Mouse (Mus musculus): Measurements from ENCODE around the gene Gm2832.
"Not testable (repeated sequence)": the region's sequence is repeated elsewhere in the genome, so short reads cannot be mapped to it uniquely, and the experiment has no call there.

Gene Gm2832

GRCm38 (mm10) chr14:41278505-41278904 lies at the start of gene Gm2832:
Gm2832 (plus strand) TSS chr14:41278805.
- in situ Hi-C loops (cut with MboI; ENCODE audit: unreplicated experiment in 2 of 2), result not testable (repeated sequence)

GRCm38 (mm10) chr14:41263296-41263695 lies 15.3 kb upstream of the Gm2832 start:
- in situ Hi-C loops (cut with MboI; ENCODE audit: unreplicated experiment in 2 of 2), result not testable (repeated sequence)

DNA sequence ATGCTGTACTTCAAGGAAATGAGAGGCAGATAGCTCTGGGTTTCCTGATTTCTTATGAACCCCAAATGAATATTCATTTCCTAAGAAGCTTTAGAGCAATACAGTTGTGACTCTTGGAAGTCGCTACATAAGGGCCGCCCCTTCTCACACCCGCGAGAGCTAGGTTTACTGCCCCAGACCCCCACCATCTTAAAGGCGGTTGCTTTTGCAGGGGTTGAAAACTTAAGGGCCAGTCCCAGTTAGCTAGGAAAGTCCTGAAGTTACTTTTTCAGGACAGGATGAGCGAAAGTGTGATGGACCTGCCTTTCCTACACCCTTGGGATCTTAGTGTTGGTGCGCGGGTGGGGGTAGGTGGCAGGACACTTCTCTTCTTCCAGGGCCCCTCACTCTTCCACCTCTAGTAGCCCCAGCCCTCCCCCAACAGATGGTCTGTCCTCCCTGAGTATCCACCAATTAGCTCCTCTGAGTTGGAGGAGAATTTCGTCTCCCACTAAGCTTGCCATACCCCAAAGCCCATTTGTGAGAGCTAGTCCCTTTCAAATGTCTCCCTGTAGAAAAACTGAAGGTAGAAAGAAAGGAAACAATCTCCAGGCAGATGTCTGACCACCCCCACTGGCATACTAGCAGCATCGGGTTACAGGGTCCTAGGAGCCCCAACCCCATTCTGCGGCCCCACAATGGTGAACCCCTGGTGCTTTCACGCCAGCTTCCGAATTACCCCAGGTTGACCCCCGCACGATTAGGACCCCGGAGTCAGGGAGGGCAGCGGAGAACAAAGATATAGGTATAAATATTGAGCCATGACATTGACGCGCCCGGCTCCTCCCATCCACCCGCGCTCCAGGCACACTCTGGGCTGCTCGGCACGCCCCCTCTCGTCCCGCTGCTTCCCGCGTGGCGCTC lies 14.5 kb upstream of the Gm2832 start:
- in situ Hi-C loops (cut with MboI; ENCODE audit: unreplicated experiment in 2 of 2), result not testable (repeated sequence)

DNA sequence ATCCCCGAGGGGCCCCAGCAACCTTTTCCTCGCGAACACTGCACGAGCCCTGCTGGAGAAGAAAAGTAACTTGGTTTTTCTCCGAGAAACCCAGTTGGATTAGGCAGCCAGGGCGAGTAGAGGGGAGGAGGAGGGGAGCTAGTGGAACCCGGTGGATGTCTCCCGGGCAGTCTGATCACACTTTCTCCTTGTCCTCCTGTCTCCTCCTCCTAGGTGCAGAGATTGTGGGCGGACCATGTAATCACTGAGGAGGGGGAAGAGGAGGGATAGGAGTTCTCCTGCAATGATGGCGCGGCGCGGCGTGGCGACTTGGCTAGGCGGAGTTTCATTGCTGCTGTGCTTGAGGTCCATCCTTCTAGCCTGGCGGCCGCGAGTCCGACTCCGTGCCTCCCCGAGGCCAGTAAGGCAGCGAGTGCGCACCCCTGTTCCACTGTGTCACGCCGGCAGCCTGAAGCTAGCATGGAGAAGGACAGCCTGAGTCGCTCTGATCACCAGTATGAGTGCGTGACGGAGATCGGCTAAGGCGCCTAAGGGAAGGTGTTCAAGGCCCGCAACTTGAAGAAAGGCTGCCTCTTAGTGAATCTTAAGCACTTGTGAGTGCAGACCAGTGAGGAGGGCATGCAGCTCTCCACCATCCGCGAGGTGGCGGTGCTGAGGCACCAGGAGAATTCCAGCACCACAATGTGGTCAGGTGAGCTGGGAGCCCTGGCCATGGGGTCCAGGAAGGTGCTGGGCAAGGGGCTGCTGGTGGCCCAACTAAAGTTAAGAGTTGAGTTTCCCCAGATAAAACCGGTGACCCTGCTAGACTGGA lies 13.6 kb upstream of the Gm2832 start:
- in situ Hi-C loops (cut with MboI; ENCODE audit: unreplicated experiment in 2 of 2), result not testable (repeated sequence)

- in situ Hi-C loops (cut with MboI; ENCODE audit: unreplicated experiment in 2 of 2), result not testable (repeated sequence)
Measured at GRCm38 (mm10) chr14:41285965-41286364, 7.4 kb downstream of the Gm2832 start.
